Mouse (Mus musculus): ENCODE results near the gene Wfdc1. TPM values are rescaled to one million over a fixed set of nuclear protein-coding genes. Genes with fewer than 3 reads are reported as not detected.

The Wfdc1 gene
- total RNA-seq, 2 experiments from 2014 or later: 9.7 to 10.6 TPM

GRCm38 (mm10) chr8:119702965-119703364 is 36.8 kb downstream of the Wfdc1 start:
- H3K4me3 ChIP-seq: no peak overlapping the region
- no peak for DNase-seq (ENCODE audit: extremely low spot score in 1 of 2, low spot score in 2 of 2)
- no peak overlapping the region for H3K27ac ChIP-seq
- intact Hi-C loops (cut with DNase I): no loop called here
- no peak for TF ChIP-seq CTCF (IDR thresholded peaks at IDR 0.05)

DNA sequence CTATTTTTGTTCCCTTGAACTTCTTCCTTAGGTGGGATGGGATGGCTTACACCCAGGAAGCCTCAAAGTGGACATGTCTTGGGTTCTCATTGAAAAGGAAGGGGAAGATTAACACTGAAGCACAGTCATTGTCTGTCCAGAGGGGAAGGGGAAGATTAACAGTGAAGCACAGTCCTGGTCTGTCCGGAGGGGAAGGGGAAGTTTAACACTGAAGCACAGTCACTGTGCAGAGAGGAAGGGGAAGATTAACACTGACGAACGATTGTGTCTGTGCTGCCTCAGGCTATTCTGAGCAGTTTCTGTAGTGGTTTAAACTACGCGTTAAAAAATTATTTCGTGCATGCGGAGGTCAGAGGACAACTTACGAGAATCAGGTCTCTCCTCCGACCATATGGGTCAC is 41.0 kb downstream of the Wfdc1 start:
- no peak overlapping the region for H3K27ac ChIP-seq
- intact Hi-C loops (cut with DNase I): no loop called here
- H3K4me3 ChIP-seq: no peak overlapping the region
- no peak for DNase-seq (ENCODE audit: extremely low spot score in 1 of 2, low spot score in 2 of 2)
- TF ChIP-seq CTCF (IDR thresholded peaks at IDR 0.05): no peak

DNA sequence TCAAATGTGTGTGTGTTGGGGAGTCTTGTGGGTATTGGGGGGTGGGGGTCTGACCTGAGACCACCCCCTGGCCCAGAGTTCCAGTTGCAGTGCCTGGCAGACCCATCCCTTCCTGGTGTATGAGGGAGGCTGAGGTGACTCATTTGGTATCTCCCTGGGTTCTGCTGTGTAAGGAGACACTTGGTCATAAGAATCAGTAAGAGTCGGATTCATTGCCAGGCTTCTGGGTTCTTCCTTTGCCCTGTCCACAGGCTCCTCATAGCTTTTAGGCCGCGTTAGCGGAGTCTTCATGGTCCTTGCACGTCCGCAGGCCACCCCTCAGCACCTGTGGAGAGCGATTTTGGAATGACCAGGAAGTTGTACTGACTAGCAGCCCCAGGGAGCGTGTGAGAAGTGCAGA is 42.3 kb downstream of the Wfdc1 start:
- no peak overlapping the region for H3K4me3 ChIP-seq
- H3K27ac ChIP-seq: no peak overlapping the region
- no peak for TF ChIP-seq CTCF (IDR thresholded peaks at IDR 0.05)
- DNase-seq (ENCODE audit: extremely low spot score in 1 of 2, low spot score in 2 of 2): no peak
- intact Hi-C loops (cut with DNase I): no loop called here

DNA sequence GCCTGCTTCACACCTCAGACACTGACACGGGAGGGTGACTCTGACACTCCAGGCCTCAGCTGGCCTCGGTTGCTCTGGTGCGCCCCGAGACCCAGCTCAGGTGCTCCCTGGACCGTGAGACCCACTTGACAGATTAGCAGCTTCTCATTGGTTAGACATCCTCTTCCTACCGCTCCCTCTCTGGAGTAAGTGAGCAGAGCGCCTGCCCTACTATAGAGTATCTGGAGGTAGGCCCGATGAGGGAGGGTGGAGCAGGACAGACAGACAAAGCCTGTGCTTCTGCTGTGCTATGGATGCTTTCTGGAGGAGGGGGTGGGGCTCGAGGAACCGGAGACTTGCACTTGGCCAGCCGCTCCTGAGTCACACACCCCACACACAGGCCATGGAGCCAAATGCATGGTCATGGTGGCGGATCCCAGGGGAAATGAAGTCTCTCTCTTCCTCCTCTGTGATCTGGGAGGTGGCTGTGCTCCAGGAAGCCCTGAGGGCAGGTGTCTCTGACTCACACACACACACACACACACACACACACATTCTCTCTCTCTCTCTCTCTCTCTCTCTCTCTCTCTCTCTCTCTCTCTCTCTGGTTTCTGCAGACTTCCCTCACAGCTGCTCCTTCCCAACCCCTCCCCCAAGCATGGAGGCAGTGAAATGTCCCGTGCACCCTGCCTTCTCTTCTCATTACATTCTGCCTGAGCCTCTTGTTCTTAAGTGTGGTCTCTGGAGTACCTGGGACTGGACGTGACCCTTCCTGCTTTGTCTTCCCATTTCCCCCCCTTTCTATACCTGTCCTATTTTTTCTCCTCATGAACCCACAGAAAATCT is 42.9 kb downstream of the Wfdc1 start:
- DNase-seq (ENCODE audit: extremely low spot score in 1 of 2, low spot score in 2 of 2): no peak
- Histone ChIP-seq H3K27ac (no peak overlapping the region), H3K4me3 (no peak overlapping the region)
- TF ChIP-seq CTCF (IDR thresholded peaks at IDR 0.05): no peak
- intact Hi-C loops (cut with DNase I): no loop called here

- TF ChIP-seq CTCF (IDR thresholded peaks at IDR 0.05): no peak
- intact Hi-C loops (cut with DNase I): no loop called here
Measured at GRCm38 (mm10) chr8:119709703-119710093, 43.5 kb downstream of the Wfdc1 start.

GRCm38 (mm10) chr8:119712226-119712625 is 46.1 kb downstream of the Wfdc1 start:
- no peak overlapping the region for H3K4me3 ChIP-seq
- no peak overlapping the region for H3K27ac ChIP-seq
- intact Hi-C loops (cut with DNase I): no loop called here
- no peak for DNase-seq (ENCODE audit: extremely low spot score in 1 of 2, low spot score in 2 of 2)
- no peak for TF ChIP-seq CTCF (IDR thresholded peaks at IDR 0.05)

More at GRCm38 (mm10) chr8:119709703-119710093, 43.5 kb downstream of the Wfdc1 start:
- no peak for DNase-seq (ENCODE audit: extremely low spot score in 1 of 2, low spot score in 2 of 2)
- H3K4me3 ChIP-seq: no peak overlapping the region
- H3K27ac ChIP-seq: no peak overlapping the region

- H3K4me3 ChIP-seq: no peak overlapping the region
- intact Hi-C loops (cut with DNase I): no loop called here
- TF ChIP-seq CTCF (IDR thresholded peaks at IDR 0.05): no peak
- H3K27ac ChIP-seq: no peak overlapping the region
- DNase-seq (ENCODE audit: extremely low spot score in 1 of 2, low spot score in 2 of 2): no peak
Measured at GRCm38 (mm10) chr8:119713421-119713820, 47.3 kb downstream of the Wfdc1 start.

- TF ChIP-seq CTCF (IDR thresholded peaks at IDR 0.05): no peak
Measured at GRCm38 (mm10) chr8:119715221-119715620, 49.1 kb downstream of the Wfdc1 start.

DNA sequence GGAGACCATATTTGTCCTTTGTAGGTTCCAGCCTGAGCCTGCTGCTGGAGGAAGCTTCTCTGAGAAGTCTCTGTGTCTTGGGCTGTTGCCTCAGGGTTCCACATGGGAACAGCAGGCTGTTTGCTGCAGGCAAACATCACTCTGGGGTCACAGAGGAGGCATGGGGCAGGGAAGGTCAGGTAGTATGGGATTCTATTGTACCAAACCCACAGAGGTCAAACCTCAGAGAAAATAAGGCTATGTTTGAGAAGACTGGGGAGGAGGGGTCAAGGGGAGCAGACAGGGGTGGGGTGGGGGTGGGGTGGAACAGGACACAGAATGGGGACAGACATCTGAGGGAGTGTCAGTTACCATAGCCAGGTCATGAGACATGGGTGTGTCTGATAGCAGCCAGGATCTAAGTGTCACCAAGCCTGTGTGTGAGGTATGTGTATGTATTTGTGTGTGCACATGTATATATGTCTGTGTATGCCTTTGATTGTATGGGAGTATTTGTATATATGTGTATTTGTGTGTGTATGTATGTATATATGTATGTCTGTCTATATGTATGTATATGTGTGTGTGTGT is 50.6 kb downstream of the Wfdc1 start:
- intact Hi-C loops (cut with DNase I): no loop called here
- Histone ChIP-seq H3K27ac (no peak overlapping the region), H3K4me3 (no peak overlapping the region)
- DNase-seq (ENCODE audit: extremely low spot score in 1 of 2, low spot score in 2 of 2): no peak
- TF ChIP-seq CTCF (IDR thresholded peaks at IDR 0.05): no peak

More at GRCm38 (mm10) chr8:119715221-119715620, 49.1 kb downstream of the Wfdc1 start:
- intact Hi-C loops (cut with DNase I): no loop called here
- Histone ChIP-seq H3K4me3 (no peak overlapping the region), H3K27ac (no peak overlapping the region)
- DNase-seq (ENCODE audit: extremely low spot score in 1 of 2, low spot score in 2 of 2): no peak

GRCm38 (mm10) chr8:119717765-119718164 is 51.6 kb downstream of the Wfdc1 start:
- no peak overlapping the region for H3K27ac ChIP-seq
- intact Hi-C loops (cut with DNase I): no loop called here
- no peak for DNase-seq (ENCODE audit: extremely low spot score in 1 of 2, low spot score in 2 of 2)
- no peak overlapping the region for H3K4me3 ChIP-seq
- TF ChIP-seq CTCF (IDR thresholded peaks at IDR 0.05): peak; percentile 61

DNA sequence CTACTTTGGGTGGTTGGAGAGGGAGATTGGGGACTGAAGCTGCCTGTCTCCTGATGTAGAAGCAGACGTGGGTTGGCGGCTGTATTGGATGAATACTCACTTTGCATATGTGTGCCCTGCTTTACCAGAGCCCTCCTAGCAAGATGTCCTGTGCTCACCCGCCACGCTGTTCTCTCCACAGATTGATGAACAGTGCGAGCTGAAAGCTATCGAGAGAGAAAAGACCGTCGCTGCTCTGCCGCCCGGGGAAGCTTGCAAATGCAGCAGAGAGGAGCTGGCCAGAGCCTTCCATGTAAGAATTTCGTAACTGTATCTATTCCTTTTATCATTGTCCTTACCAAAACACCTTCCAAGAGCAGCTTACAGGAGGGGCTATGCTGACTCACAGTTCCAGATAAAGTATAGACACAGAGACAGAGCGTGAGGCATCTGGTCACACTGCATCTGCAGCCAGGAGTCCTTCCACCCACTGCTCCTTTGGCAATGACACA is 52.9 kb downstream of the Wfdc1 start:
- intact Hi-C loops (cut with DNase I): no loop called here
- TF ChIP-seq CTCF (IDR thresholded peaks at IDR 0.05): no peak
- 0 out of 2 replicates have a peak overlapping the region, but pooled peaks have one; percentile 13 for H3K4me3 ChIP-seq
- DNase-seq (ENCODE audit: extremely low spot score in 1 of 2, low spot score in 2 of 2): peak; percentile 16 to 47
- peak overlapping the region; percentile 76 for H3K27ac ChIP-seq

- no peak for DNase-seq (ENCODE audit: extremely low spot score in 1 of 2, low spot score in 2 of 2)
- Histone ChIP-seq H3K4me3 (no peak overlapping the region), H3K27ac (no peak overlapping the region)
- intact Hi-C loops (cut with DNase I): no loop called here
- TF ChIP-seq CTCF (IDR thresholded peaks at IDR 0.05): no peak
Measured at GRCm38 (mm10) chr8:119722348-119722747, 56.2 kb downstream of the Wfdc1 start.
